Mouse (Mus musculus): ENCODE measurements around the gene Naxd.

- TF ChIP-seq MYC (IDR thresholded peaks at IDR 0.05; ENCODE audit: low read depth, low read length) (no peak), USF1 (IDR thresholded peaks at IDR 0.05; ENCODE audit: low read depth, low read length) (no peak), CTCF (conservative IDR thresholded peaks at IDR 0.05 in 1 of 2, IDR thresholded peaks at IDR 0.05 in 1 of 2; ENCODE audit: low read depth in 2 of 2, low read length in 2 of 2) (no peak)
These were observed 18.3 kb upstream of the Naxd start for GRCm38 (mm10) chr8:11478807-11479527.
